12 mouse cellular contexts compared by ENCODE assay signal in genomic region chr19:37579607-37580006, GRCm38 (mm10). TPM values are rescaled to one million over a fixed set of nuclear protein-coding genes. Genes with fewer than 3 reads are reported as not detected.
A peak's percentile ranks its signal among the peaks of the same experiment; 100 is the strongest.
DNase-seq lines count a peak whose midpoint lies in the region; ATAC-seq and TF ChIP-seq lines count a peak whose summit lies in the region.
"Had no signal": no experiment of that assay in that cellular context is flagged by ENCODE, and none has a peak within 500 bp of the region (broad histone marks: within the 10 kb centered on the region; RNA-seq: fewer than 3 reads in every experiment).

No protein-coding gene starts in this region.

- no peak for TF ChIP-seq CTCF in lung, adult 2 months (IDR thresholded peaks at IDR 0.05; ENCODE audit: insufficient read depth, low read length)

- DNase-seq in hindbrain, embryonic 11.5 days (ENCODE audit: low spot score) = no peak
- no peak for DNase-seq in hindbrain, embryonic 14.5 days (ENCODE audit: low spot score)
- DNase-seq in lung, postnatal 36 days = peak; percentile 10
- DNase-seq in lung, adult 2 months = no peak
- DNase-seq in right cerebral cortex, postnatal 4 days = no peak
- DNase-seq: adrenal gland, postnatal 25 days; gastrocnemius, postnatal 14 days; liver, postnatal 0 days had no signal

- H3K4me2 ChIP-seq in forebrain, embryonic 13.5 days = no peak overlapping the region
- no peak overlapping the region for H3K4me2 ChIP-seq in forebrain, embryonic 12.5 days
- no peak overlapping the region for H3K4me2 ChIP-seq in hindbrain, embryonic 11.5 days (replicated peaks; ENCODE audit: low read depth, low read length)
- no peak overlapping the region for H3K4me2 ChIP-seq in hindbrain, embryonic 14.5 days (replicated peaks)
- H3K4me2 ChIP-seq in forebrain, embryonic 15.5 days (replicated peaks) = no peak overlapping the region
- H3K4me2 ChIP-seq: limb, embryonic 13.5 days had no signal

- WGBS in forebrain, embryonic 13.5 days = 55% methylated on average over 4 of the region's 4 CpGs
- WGBS in forebrain, embryonic 12.5 days = 60% methylated on average over 4 of the region's 4 CpGs
- WGBS in hindbrain, embryonic 11.5 days = 61% methylated on average over 4 of the region's 4 CpGs
- 59% methylated on average over 4 of the region's 4 CpGs for WGBS in hindbrain, embryonic 14.5 days
- WGBS in lung, adult 2 months = 56% methylated on average over 4 of the region's 4 CpGs
- WGBS in forebrain, embryonic 15.5 days = 64% methylated on average over 4 of the region's 4 CpGs

- H3K9me3 ChIP-seq in forebrain, embryonic 13.5 days (replicated peaks) = no peaks in the 10 kb centered on the region
- no peaks in the 10 kb centered on the region for H3K9me3 ChIP-seq in forebrain, embryonic 12.5 days
- no peaks in the 10 kb centered on the region for H3K9me3 ChIP-seq in hindbrain, embryonic 11.5 days (ENCODE audit: control insufficient read depth, low read length)
- H3K9me3 ChIP-seq in hindbrain, embryonic 14.5 days (ENCODE audit: control insufficient read depth, low read length) = no peaks in the 10 kb centered on the region
- no peaks in the 10 kb centered on the region for H3K9me3 ChIP-seq in forebrain, embryonic 15.5 days
- H3K9me3 ChIP-seq: limb, embryonic 13.5 days had no signal

- no peak overlapping the region for H3K9ac ChIP-seq in forebrain, embryonic 13.5 days
- H3K9ac ChIP-seq in forebrain, embryonic 12.5 days = no peak overlapping the region
- no peak overlapping the region for H3K9ac ChIP-seq in hindbrain, embryonic 11.5 days (ENCODE audit: low read depth, low read length)
- H3K9ac ChIP-seq in hindbrain, embryonic 14.5 days = no peak overlapping the region
- no peak overlapping the region for H3K9ac ChIP-seq in forebrain, embryonic 15.5 days (replicated peaks)
- H3K9ac ChIP-seq: limb, embryonic 13.5 days; liver, postnatal 0 days had no signal

- no peak overlapping the region for H3K27ac ChIP-seq in forebrain, embryonic 13.5 days
- no peak overlapping the region for H3K27ac ChIP-seq in forebrain, embryonic 12.5 days
- H3K27ac ChIP-seq in hindbrain, embryonic 11.5 days (ENCODE audit: low read depth, low read length) = no peak overlapping the region
- H3K27ac ChIP-seq in hindbrain, embryonic 14.5 days = no peak overlapping the region
- H3K27ac ChIP-seq in forebrain, embryonic 15.5 days (replicated peaks) = no peak overlapping the region
- H3K27ac ChIP-seq: limb, embryonic 13.5 days had no signal

- TF ChIP-seq POLR2A in lung, adult 2 months (IDR thresholded peaks at IDR 0.05; ENCODE audit: borderline replicate concordance, extremely low read depth, low read depth, low read length) = no peak

- ATAC-seq in forebrain, embryonic 13.5 days = peak; percentile 62; the same call in 1 of the 2 replicates
- ATAC-seq in forebrain, embryonic 12.5 days (ENCODE audit: low FRiP score) = no peak; the same call in 1 of the 2 replicates
- peak; percentile 51; the same call in 1 of the 2 replicates for ATAC-seq in hindbrain, embryonic 11.5 days (ENCODE audit: low FRiP score)
- no peak for ATAC-seq in hindbrain, embryonic 14.5 days (ENCODE audit: low FRiP score)
- peak; percentile 70; the same call in 1 of the 2 replicates for ATAC-seq in forebrain, embryonic 15.5 days (replicated peaks)
- ATAC-seq: liver, postnatal 0 days had no signal

- H3K4me1 ChIP-seq in forebrain, embryonic 13.5 days = no peaks in the 10 kb centered on the region
- H3K4me1 ChIP-seq in forebrain, embryonic 12.5 days = peaks cover 5% of the 10 kb centered on the region; the same call in 1 of the 2 replicates
- no peaks in the 10 kb centered on the region for H3K4me1 ChIP-seq in hindbrain, embryonic 11.5 days (replicated peaks; ENCODE audit: control insufficient read depth, insufficient read depth, low read length)
- no peaks in the 10 kb centered on the region for H3K4me1 ChIP-seq in hindbrain, embryonic 14.5 days (replicated peaks; ENCODE audit: control insufficient read depth, insufficient read depth, low read length)
- no peaks in the 10 kb centered on the region for H3K4me1 ChIP-seq in lung, adult 2 months (ENCODE audit: control insufficient read depth, insufficient read depth, low read length)
- 0 out of 2 replicates have a peak, but pooled peaks cover 3% of the 10 kb centered on the region for H3K4me1 ChIP-seq in forebrain, embryonic 15.5 days
- H3K4me1 ChIP-seq: limb, embryonic 13.5 days had no signal

- H3K36me3 ChIP-seq in forebrain, embryonic 13.5 days (ENCODE audit: poor library complexity, severe bottlenecking) = no peaks in the 10 kb centered on the region
- H3K36me3 ChIP-seq in forebrain, embryonic 12.5 days (replicated peaks) = no peaks in the 10 kb centered on the region
- no peaks in the 10 kb centered on the region for H3K36me3 ChIP-seq in hindbrain, embryonic 11.5 days (ENCODE audit: control insufficient read depth, insufficient read depth, low read length)
- no peaks in the 10 kb centered on the region for H3K36me3 ChIP-seq in hindbrain, embryonic 14.5 days (replicated peaks; ENCODE audit: control insufficient read depth, insufficient read depth)
- no peaks in the 10 kb centered on the region for H3K36me3 ChIP-seq in forebrain, embryonic 15.5 days
- H3K36me3 ChIP-seq: limb, embryonic 13.5 days had no signal

- H3K4me3 ChIP-seq in forebrain, embryonic 13.5 days = no peak overlapping the region
- H3K4me3 ChIP-seq in forebrain, embryonic 12.5 days (replicated peaks) = no peak overlapping the region
- H3K4me3 ChIP-seq in hindbrain, embryonic 11.5 days (ENCODE audit: low read depth, low read length) = no peak overlapping the region
- H3K4me3 ChIP-seq in hindbrain, embryonic 14.5 days (replicated peaks; ENCODE audit: low read length) = no peak overlapping the region
- no peak overlapping the region for H3K4me3 ChIP-seq in lung, adult 2 months (replicated peaks; ENCODE audit: extremely low read depth, low read depth, low read length)
- H3K4me3 ChIP-seq in forebrain, embryonic 15.5 days = no peak overlapping the region
- H3K4me3 ChIP-seq: limb, embryonic 13.5 days had no signal

- no peaks in the 10 kb centered on the region for H3K27me3 ChIP-seq in forebrain, embryonic 13.5 days
- H3K27me3 ChIP-seq in forebrain, embryonic 12.5 days = no peaks in the 10 kb centered on the region
- no peaks in the 10 kb centered on the region for H3K27me3 ChIP-seq in hindbrain, embryonic 11.5 days (ENCODE audit: control insufficient read depth, insufficient read depth, low read length)
- H3K27me3 ChIP-seq in hindbrain, embryonic 14.5 days (ENCODE audit: control insufficient read depth, insufficient read depth, low read length) = no peaks in the 10 kb centered on the region
- H3K27me3 ChIP-seq in forebrain, embryonic 15.5 days = no peaks in the 10 kb centered on the region
- H3K27me3 ChIP-seq: limb, embryonic 13.5 days had no signal

RNA-seq across cellular contexts. Expression of gene Exoc6, which starts 29.4 kb away (rescaled TPM):
- 10.5 and 13.6 TPM in 2 replicates for polyA plus RNA-seq in forebrain, embryonic 13.5 days (2015; fragmentation: Nextera tagmentation; extraction: Ambion mirVana)
- 9.7 and 11.4 TPM in 2 replicates for polyA plus RNA-seq in forebrain, embryonic 12.5 days (2016; fragmentation: Nextera tagmentation; extraction: Ambion mirVana)
- 10.1 and 11.0 TPM in 2 replicates for polyA plus RNA-seq in hindbrain, embryonic 11.5 days (2014; fragmentation: Nextera tagmentation; extraction: Ambion mirVana)
- 25.5 and 26.2 TPM in 2 replicates for polyA plus RNA-seq in hindbrain, embryonic 14.5 days (2014; fragmentation: Nextera tagmentation; extraction: Ambion mirVana)
- polyA plus RNA-seq in lung, adult 2 months (2012; rRNA removed) = 6.8 and 10.1 TPM in 2 replicates
- 22.0 and 22.1 TPM in 2 replicates for polyA plus RNA-seq in forebrain, embryonic 15.5 days (2015; fragmentation: Nextera tagmentation; extraction: Ambion mirVana)

Comparison
In these comparisons a context has a peak if more than half of its experiments do, and no peak if none do; other contexts are left out.
1. ATAC-seq: peak in forebrain, embryonic 13.5 days (single experiment), hindbrain, embryonic 11.5 days (single experiment) and forebrain, embryonic 15.5 days (single experiment); none in forebrain, embryonic 12.5 days (single experiment) and hindbrain, embryonic 14.5 days (single experiment).